Mouse (Mus musculus) layer of hippocampus, adult 18-20 months (tissue): ENCODE data around the gene Smoc1. TPM values are rescaled to one million over a fixed set of nuclear protein-coding genes. Genes with fewer than 3 reads are reported as not detected.

Experiments used
- DNase-seq, 2 experiments: peaks; one replicate each; pipeline ENCODE4 v3.0.0; 2022; ENCODE audit warnings: low spot score in 2 of 2
- total RNA-seq, 2 experiments: library from RNA; stranded (reverse); gene quantifications; 2 replicates each; pipeline ENCODE4 v1.2.3; 2021

Smoc1 gene
- total RNA-seq, 2 experiments from 2014 or later = 9.6 to 11.4 TPM

DNA sequence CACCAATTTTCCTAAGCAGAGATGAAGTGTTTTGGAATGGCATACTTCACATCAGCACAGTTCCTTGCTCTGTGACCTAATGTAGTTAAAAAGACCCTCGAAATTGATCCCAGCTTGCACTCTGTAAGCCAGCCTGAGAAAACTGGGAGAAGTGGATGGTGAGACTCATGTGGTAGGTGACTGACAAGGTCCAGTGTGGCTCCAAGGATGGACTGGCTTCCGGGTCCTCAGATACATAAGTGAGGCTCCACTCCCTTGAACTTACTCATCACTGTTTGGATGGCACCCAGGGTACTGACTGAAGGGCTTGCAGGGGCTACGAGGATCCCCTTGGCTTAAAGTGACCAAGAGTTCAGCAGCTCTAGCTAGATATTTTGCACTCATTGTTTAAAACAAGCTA, 137.0 kb downstream of the Smoc1 start:
- no peak for DNase-seq

DNA sequence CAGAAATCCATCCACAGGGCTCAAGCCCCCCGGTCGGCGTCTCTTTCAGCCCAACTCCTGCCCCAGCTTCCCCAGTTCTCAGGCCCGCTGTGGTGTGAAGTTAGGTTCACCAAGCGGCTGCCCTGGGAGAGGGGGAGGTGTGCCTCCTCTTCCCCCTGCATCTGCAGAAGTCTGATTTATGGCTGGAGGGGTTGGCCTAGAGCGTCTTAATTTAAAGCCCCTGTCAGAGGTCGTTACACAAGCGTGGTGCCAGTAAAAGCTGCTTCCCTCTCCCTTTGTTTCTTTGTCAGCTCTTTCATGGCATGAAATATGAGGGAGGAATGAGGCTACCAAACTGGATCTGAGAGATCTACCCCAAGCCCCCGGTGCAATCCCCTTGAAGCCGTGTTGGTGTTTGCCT, 139.5 kb downstream of the Smoc1 start:
- no peak for DNase-seq

DNA sequence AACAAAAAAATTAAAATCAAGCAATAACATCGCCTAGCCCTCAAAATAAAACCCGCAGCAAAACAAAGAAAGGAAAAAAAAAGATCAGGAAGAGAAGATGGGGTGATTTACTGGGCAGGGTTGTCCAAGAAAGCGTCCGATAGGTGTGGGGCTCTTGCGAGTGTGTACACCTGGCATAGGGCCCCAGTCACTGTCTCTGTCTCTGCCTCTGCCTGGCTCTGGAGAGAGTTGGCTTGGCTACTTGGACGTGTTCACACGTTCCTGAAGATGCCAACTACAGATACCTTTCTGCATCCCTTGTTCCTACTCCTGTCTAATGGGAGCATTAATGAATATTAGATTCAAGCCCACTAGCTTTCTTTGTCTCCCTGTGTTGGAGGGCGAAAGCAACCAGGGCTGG, 140.0 kb downstream of the Smoc1 start:
- no peak for DNase-seq

DNA sequence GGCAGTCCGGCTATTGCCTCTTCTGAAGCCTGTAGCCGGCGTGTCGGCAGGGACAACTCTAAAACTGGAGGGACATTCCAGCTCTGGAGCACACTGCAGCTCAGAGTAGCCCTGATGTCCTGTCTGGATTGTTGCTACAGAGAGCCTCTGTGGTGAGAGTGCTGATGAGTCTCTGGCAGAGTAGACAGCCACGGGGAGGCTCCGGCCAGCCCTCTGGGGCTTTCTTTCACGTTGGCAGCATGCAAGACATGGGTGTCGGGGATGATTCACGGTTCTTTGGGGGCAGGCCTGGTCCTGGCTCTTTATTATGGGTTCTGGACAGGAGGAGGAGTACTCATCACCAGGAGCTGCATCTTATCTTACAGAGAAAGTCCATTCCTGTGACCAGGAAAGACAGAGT, 140.5 kb downstream of the Smoc1 start:
- DNase-seq = no peak

DNA sequence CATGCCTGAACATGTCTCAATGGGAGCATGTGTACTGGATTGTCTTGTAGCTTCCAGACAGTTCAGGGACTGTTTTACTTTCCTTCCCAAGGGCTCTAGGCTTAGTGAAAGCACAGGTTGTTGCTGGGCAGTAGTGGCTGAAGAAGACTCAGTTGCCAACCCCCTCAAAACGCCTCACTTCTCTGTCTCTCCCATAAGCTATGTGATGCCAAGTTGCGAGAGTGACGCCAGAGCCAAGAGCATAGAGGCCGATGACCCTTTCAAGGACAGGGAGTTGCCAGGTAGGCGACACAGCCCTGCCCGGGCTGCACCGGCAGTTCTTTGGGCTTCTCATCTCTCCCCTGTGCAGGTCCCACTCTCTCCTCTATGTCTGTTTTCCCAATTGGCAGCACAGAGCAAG, 141.4 kb downstream of the Smoc1 start:
- DNase-seq = no peak

DNA sequence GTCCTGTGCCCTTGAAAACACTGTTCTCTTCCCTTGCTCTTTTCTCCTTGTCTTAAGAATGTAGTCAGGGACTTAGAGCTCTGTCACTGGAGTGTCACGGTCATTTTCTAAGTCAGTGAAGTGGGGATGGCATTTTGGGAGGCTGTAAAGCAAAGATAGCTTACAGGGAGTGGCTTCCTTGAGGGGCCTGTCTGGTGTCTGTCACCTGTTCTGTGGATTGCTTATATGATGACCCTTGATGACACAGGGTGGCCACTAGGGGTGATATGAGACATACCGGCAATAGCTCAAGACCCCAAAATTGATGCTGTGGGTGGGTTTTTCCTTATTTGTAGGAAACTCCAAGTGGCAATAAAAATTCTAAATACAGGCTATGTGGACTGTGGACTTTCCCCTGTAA, 141.9 kb downstream of the Smoc1 start:
- DNase-seq = no peak

DNA sequence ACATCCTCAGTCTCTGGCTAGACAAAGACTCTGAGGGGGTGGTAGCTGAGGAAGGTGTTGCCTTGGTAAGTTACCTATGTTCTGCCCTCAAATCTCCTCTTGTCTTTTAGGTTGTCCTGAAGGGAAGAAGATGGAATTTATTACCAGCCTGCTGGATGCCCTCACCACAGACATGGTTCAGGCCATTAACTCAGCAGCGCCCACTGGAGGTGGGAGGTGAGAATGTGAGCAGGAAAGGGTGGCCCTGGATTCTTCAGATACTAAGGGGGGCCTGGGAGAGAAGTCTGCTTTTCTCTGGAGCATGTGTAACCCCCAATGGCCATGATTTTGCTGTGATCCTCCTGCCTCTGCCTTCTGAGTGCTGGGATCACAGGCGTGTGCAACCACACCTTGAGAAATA, 143.5 kb downstream of the Smoc1 start:
- no peak for DNase-seq

DNA sequence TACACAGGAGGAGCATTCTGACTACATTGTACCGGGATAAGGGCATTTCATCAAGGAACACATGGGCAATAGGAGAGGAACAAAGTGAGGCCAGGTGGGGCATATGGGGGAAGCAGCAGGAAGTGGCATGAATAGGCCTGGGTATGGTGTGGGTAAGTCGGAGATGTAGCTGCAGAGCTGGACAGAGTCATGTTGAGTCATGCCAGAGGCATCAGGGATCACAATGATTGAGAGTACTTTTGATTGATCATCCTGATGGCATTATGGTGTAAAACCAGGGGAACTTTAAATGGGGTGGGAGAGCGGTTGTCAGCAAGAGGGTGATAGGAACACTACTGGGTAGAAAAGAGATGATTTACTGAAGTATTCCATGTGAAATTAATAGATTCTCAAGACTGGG, 146.4 kb downstream of the Smoc1 start:
- DNase-seq = no peak

DNA sequence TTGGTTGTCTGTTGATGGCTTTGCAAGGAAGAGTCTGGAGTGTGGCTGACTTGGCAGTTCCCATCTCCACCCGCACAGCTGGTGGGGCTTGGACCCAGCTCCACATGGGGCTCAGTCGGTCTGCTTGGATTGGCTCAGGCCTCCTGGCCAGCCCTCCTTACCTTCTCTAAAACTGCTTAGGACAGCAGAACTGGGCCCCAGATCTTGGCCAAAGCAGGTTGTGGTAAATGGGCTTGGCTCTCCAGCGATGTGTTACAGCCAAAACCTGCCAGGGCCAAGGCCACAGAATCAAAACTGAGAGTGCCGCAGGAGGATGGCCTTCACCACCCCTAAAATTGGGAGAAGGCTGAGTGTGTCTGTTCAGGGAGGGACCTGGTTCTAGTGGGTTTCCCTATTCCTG, 147.3 kb downstream of the Smoc1 start:
- DNase-seq = no peak

DNA sequence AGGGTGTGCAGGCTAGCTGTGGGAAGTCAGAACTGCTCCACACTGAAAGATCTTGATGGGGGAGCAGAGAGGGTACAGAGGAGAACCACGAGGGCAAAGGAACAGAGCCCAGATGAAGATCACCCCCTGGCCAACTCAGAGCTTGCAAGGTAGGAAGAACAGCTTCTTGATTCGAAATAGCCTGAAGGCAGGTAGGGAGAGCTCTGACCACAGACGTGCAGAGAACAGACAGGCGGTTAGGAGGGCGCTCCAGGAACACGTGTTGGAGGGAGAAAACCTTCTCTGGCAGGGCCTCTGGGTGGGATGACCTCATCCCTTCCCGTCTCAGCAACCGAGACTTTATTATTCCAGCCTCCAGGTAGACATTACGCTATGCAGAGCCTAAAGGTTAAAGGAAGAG, 148.6 kb downstream of the Smoc1 start:
- no peak for DNase-seq

DNA sequence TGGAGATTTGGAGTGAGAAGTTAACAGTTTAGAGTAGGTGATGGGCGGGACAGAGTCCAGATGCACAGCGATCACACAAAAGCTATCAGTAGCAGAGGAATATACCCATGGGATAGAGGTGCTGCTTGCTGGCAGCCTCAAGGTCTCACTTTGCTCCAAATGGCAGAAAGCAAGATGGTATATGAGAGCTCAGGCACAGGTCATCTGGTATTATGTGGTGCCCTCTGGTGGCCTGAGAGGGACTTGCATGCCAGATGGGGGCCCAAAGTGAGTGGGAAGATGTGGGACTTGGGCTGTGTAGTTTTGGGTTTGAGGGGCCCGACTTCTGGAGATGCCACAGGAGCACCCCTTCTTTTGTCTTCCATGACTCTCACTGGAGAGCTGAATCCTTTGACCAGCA, 155.5 kb downstream of the Smoc1 start:
- DNase-seq = peak in 1 of 2 experiments; percentile 69

DNA sequence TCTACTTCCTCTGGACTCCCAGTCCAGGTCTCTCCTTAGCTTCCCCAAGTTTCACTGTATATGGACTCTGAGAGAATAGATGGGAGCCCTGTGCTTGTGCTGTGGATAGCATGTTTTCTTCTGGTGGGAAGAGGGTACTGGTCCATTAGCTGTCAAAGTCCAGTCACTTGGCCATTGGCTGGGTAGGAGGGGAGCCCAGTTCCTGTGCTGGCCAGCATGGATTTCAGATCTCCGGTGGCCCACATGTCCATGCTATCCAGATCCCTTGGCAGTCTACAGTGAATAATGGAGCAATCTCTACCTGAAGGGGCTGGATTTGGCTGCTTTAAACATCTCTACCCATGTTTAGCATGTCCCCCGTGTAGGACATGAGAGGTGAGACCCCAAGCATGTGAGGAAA, 158.4 kb downstream of the Smoc1 start:
- DNase-seq = no peak

DNA sequence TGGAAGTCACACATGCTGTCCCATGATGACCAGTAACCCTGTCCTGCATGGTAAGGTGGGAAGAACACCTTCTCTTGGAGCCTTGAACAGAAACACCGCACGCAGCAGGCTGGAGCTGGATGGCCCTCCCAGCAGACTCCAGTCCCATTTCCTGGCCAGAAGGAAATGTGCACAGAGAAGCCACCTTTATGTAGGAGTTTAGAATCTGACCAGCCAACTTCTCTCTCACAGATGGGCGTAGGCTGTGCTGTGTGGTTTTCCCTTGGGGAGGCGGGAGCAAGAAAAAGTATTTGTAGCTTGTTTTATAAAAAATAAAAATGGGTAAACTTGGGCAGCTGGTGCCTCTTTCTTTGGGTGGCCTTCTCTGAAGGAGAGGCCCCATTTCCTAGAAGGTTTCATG, 159.5 kb downstream of the Smoc1 start:
- peak in 1 of 2 experiments; percentile 41 for DNase-seq

DNA sequence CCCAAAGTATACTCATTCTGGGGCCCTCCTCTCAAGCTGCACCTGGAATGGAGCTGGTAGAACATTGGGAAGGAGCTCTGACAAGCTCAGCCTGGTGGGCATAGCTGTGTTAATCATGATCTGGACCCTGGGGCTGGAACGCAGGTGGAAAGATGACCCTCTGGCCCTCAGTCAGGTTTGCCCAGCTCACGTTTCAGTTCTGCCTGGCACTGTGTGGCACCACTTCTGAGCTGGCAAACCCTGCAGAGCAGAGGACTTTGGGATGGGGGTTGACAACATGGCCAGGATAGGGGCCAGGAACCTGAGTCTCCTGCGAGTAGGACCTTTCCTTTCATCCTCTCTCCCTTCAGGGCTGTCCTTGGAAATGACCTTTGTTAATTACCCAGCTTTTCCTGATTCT, 160.1 kb downstream of the Smoc1 start:
- DNase-seq = no peak

DNA sequence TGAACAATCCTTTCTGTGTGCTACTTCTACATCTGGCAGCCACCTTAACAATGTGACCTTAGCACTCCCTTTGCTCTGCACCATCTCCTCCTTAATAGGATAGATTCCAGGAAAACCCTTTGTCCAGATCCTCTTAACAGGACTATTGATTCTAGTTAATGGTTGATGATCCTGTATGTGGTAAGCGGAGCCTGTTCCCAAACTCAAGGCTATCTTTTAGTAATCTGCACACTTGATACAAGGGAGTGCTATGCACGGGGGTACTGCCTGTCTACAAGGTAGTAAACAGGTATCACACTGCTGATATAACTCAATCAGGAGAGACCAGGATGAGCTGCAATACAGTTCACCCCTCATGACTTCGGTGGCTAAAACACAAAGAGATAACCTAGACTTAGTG, 161.8 kb downstream of the Smoc1 start:
- DNase-seq = no peak

DNA sequence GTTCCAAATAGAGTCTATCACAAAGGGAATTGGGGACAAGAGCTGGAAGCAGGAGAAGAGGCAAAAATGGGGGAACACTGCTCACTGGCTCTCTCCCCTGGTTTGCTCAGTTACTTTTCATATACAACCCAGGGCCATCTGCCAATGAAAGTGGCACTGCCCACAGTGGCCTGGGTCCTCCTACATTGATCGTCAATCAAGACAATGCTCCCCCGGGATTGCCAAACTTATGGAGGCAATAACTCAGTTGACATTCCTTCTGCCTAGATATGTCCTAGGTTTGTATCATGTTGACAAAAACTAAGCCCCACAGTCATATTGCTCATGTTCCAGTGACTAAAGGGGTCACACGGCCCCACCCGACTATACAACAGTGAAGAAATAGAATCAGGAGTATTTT, 162.4 kb downstream of the Smoc1 start:
- DNase-seq = no peak

DNA sequence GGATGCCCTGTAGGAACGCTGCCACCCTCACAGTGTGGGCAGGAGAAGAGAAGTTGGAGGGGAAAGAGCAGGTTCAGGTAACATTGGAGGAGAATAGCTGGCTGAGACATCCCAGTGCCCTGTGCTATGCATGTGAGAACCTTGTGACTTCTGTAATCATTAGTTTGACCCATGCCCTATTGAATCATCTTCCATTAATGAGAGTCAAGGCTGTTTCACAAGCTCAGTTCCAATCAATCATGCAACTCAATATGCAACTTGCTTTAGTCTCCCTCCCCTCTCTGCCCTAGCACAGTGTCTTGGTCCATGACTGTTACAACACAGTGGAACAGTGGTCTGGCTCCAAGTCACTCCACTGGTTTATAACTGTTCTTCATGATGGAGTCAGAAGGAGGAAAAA, 163.0 kb downstream of the Smoc1 start:
- DNase-seq = no peak

DNA sequence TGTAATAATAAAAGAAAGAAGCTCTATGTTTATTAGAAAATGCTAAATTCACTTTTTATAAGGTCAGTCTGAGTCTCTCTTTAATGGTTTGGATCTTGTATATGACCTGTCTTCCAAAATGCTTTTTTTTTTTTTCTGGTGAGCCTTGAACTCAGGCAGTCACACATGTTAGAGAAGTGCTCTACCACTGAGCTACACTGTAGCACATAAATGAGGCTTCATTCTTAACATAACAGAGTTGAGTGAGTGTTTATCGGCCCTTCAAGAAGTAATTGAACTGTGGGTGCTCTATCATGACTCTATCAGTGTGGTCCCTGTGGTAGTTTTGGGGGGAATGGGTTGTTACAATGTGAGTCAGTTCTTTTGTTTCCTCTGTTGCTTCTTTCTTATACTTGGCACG, 167.4 kb downstream of the Smoc1 start:
- no peak for DNase-seq

DNA sequence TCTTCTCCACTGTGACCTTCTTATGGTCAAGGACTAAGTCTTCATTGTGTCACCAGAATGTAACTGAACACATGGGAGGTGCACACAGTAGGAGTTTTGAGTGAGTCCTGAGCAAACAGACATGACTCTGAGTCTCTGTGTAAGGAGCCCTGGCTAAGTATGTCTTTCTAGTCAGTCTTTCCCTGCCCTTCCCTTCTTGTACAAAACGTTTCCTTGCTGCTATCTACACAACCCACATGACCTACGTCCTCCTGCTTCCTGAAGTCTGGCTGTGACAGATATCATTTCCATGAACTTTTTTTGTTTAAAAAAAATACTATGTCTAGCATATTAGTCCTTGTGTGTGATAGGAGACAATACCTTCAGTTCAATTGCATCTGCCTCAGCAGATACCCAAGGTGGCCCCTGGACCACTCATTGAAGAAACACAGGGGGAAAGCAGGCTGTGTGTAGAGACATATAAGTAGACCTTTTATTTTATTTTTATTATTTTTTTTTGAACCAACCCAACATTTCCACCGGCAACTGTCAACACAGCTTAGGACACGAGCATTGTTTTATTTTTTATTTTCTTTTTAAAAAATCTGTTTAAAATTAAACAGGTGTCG, 171.0 kb downstream of the Smoc1 start:
- DNase-seq = no peak

DNA sequence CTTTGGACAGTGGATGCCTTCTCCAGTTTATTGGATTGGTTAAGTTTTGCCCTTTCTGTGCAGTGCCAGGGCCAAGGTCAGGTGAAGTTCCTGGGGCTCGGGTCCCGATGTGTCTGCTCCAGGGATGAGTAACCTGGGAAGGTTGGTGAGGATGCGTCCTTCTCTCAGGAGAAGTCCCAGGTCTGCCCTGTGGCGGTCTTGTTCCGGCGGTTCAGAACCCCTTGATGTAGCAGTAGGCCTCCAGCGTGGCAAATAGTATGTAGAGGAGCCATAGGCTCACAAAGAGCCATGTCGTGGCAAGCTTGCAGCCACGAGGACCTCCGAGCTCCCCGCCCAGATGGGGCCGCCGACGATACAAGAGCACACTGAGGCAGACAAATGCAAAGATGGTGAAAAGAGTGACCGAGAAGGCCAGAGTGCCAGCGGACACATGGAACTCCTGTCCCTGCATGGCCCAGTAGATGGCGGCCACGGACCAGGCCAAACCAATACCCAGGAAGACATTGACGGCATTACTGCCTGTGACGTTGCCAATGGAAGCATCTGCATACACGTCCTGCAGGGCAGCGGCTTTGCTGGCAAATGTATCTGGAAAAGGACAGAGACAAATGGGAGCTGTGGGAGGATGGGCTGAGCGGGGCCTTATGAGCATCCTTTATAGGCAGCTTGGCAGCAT, 172.8 kb downstream of the Smoc1 start:
- peak; percentile 78 to 86 for DNase-seq

DNA sequence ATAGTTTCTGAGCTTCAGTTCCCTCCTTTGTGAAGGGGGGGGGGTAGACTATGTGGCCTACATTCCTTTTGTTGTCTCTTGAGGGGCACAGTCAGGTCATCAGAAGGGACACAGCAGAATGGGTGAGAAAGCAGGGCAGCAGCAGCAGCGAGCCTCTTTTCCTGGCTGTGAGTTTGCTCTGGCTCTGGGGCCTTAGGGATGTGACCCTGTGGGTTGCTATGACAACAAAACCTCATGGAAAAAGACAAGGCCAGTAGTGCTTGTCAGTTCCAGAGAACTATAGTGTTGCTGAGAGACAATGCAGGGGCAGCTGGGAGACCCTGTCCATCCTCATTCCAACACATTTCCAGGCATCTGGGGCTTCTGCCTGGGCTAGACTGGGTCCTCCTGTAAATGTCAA, 176.6 kb downstream of the Smoc1 start:
- no peak for DNase-seq

DNA sequence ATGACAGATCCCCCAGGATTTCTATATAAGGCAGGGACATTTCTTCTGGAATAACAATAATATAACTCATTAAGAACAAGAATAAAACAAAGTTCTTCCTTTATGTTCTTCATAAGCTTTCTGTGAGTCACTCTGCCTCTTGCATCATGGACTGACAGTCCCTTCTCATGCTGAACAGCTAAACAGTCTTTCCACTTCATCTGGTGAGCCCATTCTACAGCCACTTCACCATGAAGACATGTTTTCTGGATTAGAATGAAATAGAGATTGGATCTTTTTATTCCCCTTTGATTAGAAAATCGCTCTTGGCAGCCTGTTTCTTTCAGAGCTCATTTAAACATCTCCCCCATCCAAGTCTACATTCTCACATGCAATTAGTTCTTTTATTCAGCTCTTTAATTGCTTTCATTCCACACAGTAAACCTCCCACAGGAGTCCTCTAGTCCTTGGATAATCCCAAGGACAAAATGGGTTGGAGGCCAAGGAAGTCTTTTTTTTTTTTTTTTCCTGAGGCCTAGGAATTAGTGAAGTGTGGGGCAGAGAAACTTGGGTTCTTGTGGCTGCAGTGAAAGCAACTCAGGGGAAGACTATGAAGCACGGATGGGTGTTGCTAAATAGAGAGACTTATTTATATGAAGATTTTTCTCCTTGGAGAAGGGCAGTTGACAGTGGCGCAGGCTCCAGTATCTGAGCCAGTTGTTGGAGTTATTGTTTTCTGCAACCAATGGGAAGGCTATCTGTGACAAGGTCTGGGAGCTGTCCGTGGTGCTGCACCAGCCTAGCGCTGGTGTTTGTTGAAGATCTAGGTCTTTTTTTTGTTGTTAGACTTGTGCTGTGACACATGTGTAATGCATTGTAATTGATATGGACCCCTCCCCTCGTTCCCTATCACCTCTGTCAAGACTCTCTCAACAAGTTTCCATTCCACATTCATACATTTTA, 179.3 kb downstream of the Smoc1 start:
- DNase-seq = no peak
